Mouse (Mus musculus): ENCODE measurements at regions not wholly inside any gene's neighbourhood (a gene's known extent, or its start where the extent isn't known, plus 50 kb on each side); places are given as distances from the start of the nearest gene placed in this dataset.

- TF ChIP-seq CTCF (IDR thresholded peaks at IDR 0.05; ENCODE audit: low read depth) (0 out of 2 replicates have a peak, but pooled peaks have one; percentile 19), EP300 (IDR thresholded peaks at IDR 0.05; ENCODE audit: low read depth) (no peak)
These were observed 124.3 kb upstream of the Haao start for GRCm38 (mm10) chr17:83972026-83972425.
